In the genomic region with DNA sequence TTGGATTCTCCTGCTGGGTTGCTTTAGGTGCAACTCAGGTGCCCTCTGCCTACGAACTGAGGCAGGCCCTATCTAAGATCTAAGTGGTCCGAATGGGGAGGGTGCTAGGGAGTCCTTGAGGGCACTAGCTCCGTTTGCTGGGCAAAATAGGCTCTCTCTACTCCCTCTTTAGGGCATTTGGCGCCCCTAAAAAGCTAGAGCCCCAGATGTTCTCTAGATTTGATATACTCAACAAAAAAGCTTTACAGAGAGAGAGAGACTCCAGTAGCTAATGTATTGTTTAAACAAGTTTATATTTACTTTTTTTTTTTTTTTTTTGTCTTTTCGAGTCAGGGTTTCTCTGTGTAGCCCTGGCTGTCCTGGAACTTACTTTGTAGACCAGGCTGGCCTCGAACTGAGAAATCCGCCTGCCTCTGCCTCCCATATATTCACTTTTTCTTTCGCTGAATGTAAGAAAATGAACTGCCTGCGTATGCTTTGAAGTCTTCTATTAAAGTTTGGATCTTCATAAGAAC, we compare ENCODE assay signal across 8 mouse cellular contexts. TPM values are rescaled to one million over a fixed set of nuclear protein-coding genes. Genes with fewer than 3 reads are reported as not detected.
DNase-seq lines count a peak whose midpoint lies in the region; ATAC-seq and TF ChIP-seq lines count a peak whose summit lies in the region.

A gene (plus strand): TSS at position 465 of the 515 bp plus-strand sequence.

- H3K27me3 ChIP-seq in embryonic facial prominence, embryonic 12.5 days: no peaks in the 10 kb centered on the region
- H3K27me3 ChIP-seq in intestine, embryonic 15.5 days (replicated peaks): no peaks in the 10 kb centered on the region
- H3K27me3 ChIP-seq in myocyte (ENCODE audit: control insufficient read depth, insufficient read depth, insufficient read length): no peaks in the 10 kb centered on the region

- no peak for TF ChIP-seq POLR2A in myocyte (IDR thresholded peaks at IDR 0.05; ENCODE audit: insufficient read length, low read depth)

- TF ChIP-seq CTCF in left cerebral cortex, adult 2 months (IDR thresholded peaks at IDR 0.05): no peak; the same call in 1 of the 2 replicates

- peaks cover 17% of the 10 kb centered on the region for H3K4me1 ChIP-seq in embryonic facial prominence, embryonic 12.5 days
- no peaks in the 10 kb centered on the region for H3K4me1 ChIP-seq in intestine, embryonic 15.5 days (replicated peaks)

- intact Hi-C loops in left cerebral cortex, adult 2 months (cut with DNase I): loop anchor here (2.0 to 5.0 kb wide), 4 partner anchors 60 to 228 kb away; a partner anchor contains a TSS
- intact Hi-C loops in left cerebral cortex, postnatal 4 days (cut with DNase I): loop anchor here (10.0 kb wide), 1 partner anchor 230 kb away; no protein-coding TSS in a partner anchor

- peak within 1 kb of the TSS; percentile 82 for H3K9ac ChIP-seq in embryonic facial prominence, embryonic 12.5 days
- H3K9ac ChIP-seq in intestine, embryonic 15.5 days: peak within 1 kb of the TSS; percentile 88

- H3K36me3 ChIP-seq in embryonic facial prominence, embryonic 12.5 days: peaks cover 6% of the 10 kb centered on the region; the same call in 1 of the 2 replicates
- no peaks in the 10 kb centered on the region for H3K36me3 ChIP-seq in intestine, embryonic 15.5 days
- no peaks in the 10 kb centered on the region for H3K36me3 ChIP-seq in myocyte (ENCODE audit: control insufficient read depth, insufficient read depth)

- DNase-seq in left cerebral cortex, adult 2 months (ENCODE audit: extremely low spot score in 1 of 2, low spot score in 2 of 2): no peak
- DNase-seq in left cerebral cortex, postnatal 4 days: no peak
- DNase-seq in cerebellum, adult 11-12 months: no peak
- DNase-seq in retina, postnatal 1 day: no peak
- DNase-seq in lung, postnatal 25 days (ENCODE audit: low spot score): no peak

- H3K4me2 ChIP-seq in embryonic facial prominence, embryonic 12.5 days (replicated peaks): peak within 1 kb of the TSS; percentile 80
- H3K4me2 ChIP-seq in intestine, embryonic 15.5 days (replicated peaks): peak within 1 kb of the TSS; percentile 91
- peak within 1 kb of the TSS; percentile 93 for H3K4me2 ChIP-seq in myocyte (ENCODE audit: low read depth)

- H3K27ac ChIP-seq in left cerebral cortex, adult 2 months: peak within 1 kb of the TSS; percentile 91
- peak within 1 kb of the TSS; percentile 87 for H3K27ac ChIP-seq in embryonic facial prominence, embryonic 12.5 days
- H3K27ac ChIP-seq in intestine, embryonic 15.5 days: peak within 1 kb of the TSS; percentile 89

- peaks cover 25% of the 10 kb centered on the region for H3K79me2 ChIP-seq in myocyte (ENCODE audit: control insufficient read depth, insufficient read depth)

- peak within 1 kb of the TSS; percentile 90 for H3K4me3 ChIP-seq in left cerebral cortex, adult 2 months
- peak within 1 kb of the TSS; percentile 67 for H3K4me3 ChIP-seq in embryonic facial prominence, embryonic 12.5 days
- peak within 1 kb of the TSS; percentile 90 for H3K4me3 ChIP-seq in intestine, embryonic 15.5 days (replicated peaks)
- H3K4me3 ChIP-seq in myocyte: peak within 1 kb of the TSS; percentile 51

- 43% methylated on average over 9 of the region's 9 CpGs for WGBS in embryonic facial prominence, embryonic 12.5 days
- 35% methylated on average over 9 of the region's 9 CpGs for WGBS in intestine, embryonic 15.5 days

- peak within 1 kb of the TSS; percentile 84 for H3ac ChIP-seq in myocyte (ENCODE audit: control insufficient read depth, insufficient read length)

- ATAC-seq in embryonic facial prominence, embryonic 12.5 days (ENCODE audit: insufficient number of reproducible peaks, insufficient read depth, low FRiP score, low TSS enrichment): no peak
- ATAC-seq in intestine, embryonic 15.5 days: peak; percentile 52

- H3K9me3 ChIP-seq in embryonic facial prominence, embryonic 12.5 days: no peaks in the 10 kb centered on the region
- H3K9me3 ChIP-seq in intestine, embryonic 15.5 days: no peaks in the 10 kb centered on the region

TF ChIP-seq in myocyte, 11 proteins besides CTCF, POLR2A, EP300 and RAD21:
- no peak for TF ChIP-seq MYOG (IDR thresholded peaks at IDR 0.05; ENCODE audit: control insufficient read depth in 1 of 3, insufficient read depth in 1 of 3, insufficient read length in 2 of 3, low read depth in 2 of 3)
- TF ChIP-seq USF1 (IDR thresholded peaks at IDR 0.05; ENCODE audit: low read depth): no peak
- TF ChIP-seq POLR2AphosphoS2 (IDR thresholded peaks at IDR 0.05; ENCODE audit: insufficient read length, low read depth): no peak
- no peak for TF ChIP-seq MAX (IDR thresholded peaks at IDR 0.05; ENCODE audit: low read depth)
- no peak for TF ChIP-seq TCF3 (IDR thresholded peaks at IDR 0.05; ENCODE audit: insufficient read length, low read depth)
- peak; percentile 2 for TF ChIP-seq SRF (IDR thresholded peaks at IDR 0.05; ENCODE audit: control insufficient read depth, insufficient read length, low read depth)

RNA-seq across cellular contexts. Expression of the gene that starts here (rescaled TPM):
- 1 to 10 TPM in 1 of 2 experiments, under 1 TPM in 1; 0.65 to 1.6 TPM for total RNA-seq in left cerebral cortex, adult 2 months (2021)
- total RNA-seq in left cerebral cortex, postnatal 4 days (2021): 1 to 10 TPM; 7.2 to 8.9 TPM
- polyA plus RNA-seq in embryonic facial prominence, embryonic 12.5 days (2016; fragmentation: Nextera tagmentation; extraction: Ambion mirVana): 58.9 and 59.1 TPM in 2 replicates
- polyA plus RNA-seq in intestine, embryonic 15.5 days (2015; fragmentation: Nextera tagmentation; extraction: Ambion mirVana): 28.1 and 32.4 TPM in 2 replicates
- 7.5 TPM for polyA plus RNA-seq in myocyte (2012; fragmentation: generic; extraction: Trizol)
